Mouse (Mus musculus): Measurements from ENCODE around the gene Micall1. TPM values are rescaled to one million over a fixed set of nuclear protein-coding genes. Genes with fewer than 3 reads are reported as not detected.

Gene Micall1
- polyA plus RNA-seq, 1 experiment: 75.8 TPM

GRCm38 (mm10) chr15:79097611-79098025 is 11.1 kb upstream of the Micall1 start:
- H3K4me1 ChIP-seq (ENCODE audit: control insufficient read depth, insufficient read depth, low read length): peaks cover 2% of the 10 kb centered on the region
- peaks cover 2% of the 10 kb centered on the region for H3K36me3 ChIP-seq (ENCODE audit: control insufficient read depth, insufficient read depth, low read length)
- TF ChIP-seq CTCF (IDR thresholded peaks at IDR 0.05; ENCODE audit: control insufficient read depth, insufficient read depth, insufficient replicate concordance, low read depth, low read length) (no peak), POLR2A (IDR thresholded peaks at IDR 0.05; ENCODE audit: control insufficient read depth, low read depth, low read length) (no peak)
- H3K27ac ChIP-seq (ENCODE audit: control insufficient read depth, insufficient read depth, low read depth, low read length): peak overlapping the region; percentile 72
- H3K4me3 ChIP-seq (ENCODE audit: control insufficient read depth, low read depth, low read length): no peak overlapping the region
- no peaks in the 10 kb centered on the region for H3K27me3 ChIP-seq (ENCODE audit: control insufficient read depth, insufficient read depth, low read length)

- TF ChIP-seq POLR2A (IDR thresholded peaks at IDR 0.05; ENCODE audit: control insufficient read depth, low read depth, low read length) (no peak), CTCF (IDR thresholded peaks at IDR 0.05; ENCODE audit: control insufficient read depth, insufficient read depth, insufficient replicate concordance, low read depth, low read length) (no peak)
- Histone ChIP-seq H3K27ac (ENCODE audit: control insufficient read depth, insufficient read depth, low read depth, low read length) (peak overlapping the region; percentile 14; the same call in 1 of the 2 replicates), H3K36me3 (ENCODE audit: control insufficient read depth, insufficient read depth, low read length) (no peaks in the 10 kb centered on the region), H3K4me1 (ENCODE audit: control insufficient read depth, insufficient read depth, low read length) (peaks cover 2% of the 10 kb centered on the region), H3K4me3 (ENCODE audit: control insufficient read depth, low read depth, low read length) (no peak overlapping the region), H3K27me3 (ENCODE audit: control insufficient read depth, insufficient read depth, low read length) (no peaks in the 10 kb centered on the region)
Observed at GRCm38 (mm10) chr15:79098220-79098619, 10.5 kb upstream of the Micall1 start.

- H3K27ac ChIP-seq (ENCODE audit: control insufficient read depth, insufficient read depth, low read depth, low read length): no peak overlapping the region
- H3K36me3 ChIP-seq (ENCODE audit: control insufficient read depth, insufficient read depth, low read length): no peaks in the 10 kb centered on the region
- TF ChIP-seq CTCF (IDR thresholded peaks at IDR 0.05; ENCODE audit: control insufficient read depth, insufficient read depth, insufficient replicate concordance, low read depth, low read length) (no peak), POLR2A (IDR thresholded peaks at IDR 0.05; ENCODE audit: control insufficient read depth, low read depth, low read length) (no peak)
- H3K4me3 ChIP-seq (ENCODE audit: control insufficient read depth, low read depth, low read length): no peak overlapping the region
- H3K27me3 ChIP-seq (ENCODE audit: control insufficient read depth, insufficient read depth, low read length): no peaks in the 10 kb centered on the region
- H3K4me1 ChIP-seq (ENCODE audit: control insufficient read depth, insufficient read depth, low read length): peaks cover 2% of the 10 kb centered on the region
Observed at GRCm38 (mm10) chr15:79098868-79099267, 9.8 kb upstream of the Micall1 start.

- no peak for TF ChIP-seq CTCF (IDR thresholded peaks at IDR 0.05; ENCODE audit: control insufficient read depth, insufficient read depth, insufficient replicate concordance, low read depth, low read length)
- TF ChIP-seq POLR2A (IDR thresholded peaks at IDR 0.05; ENCODE audit: control insufficient read depth, low read depth, low read length): no peak
- H3K27ac ChIP-seq (ENCODE audit: control insufficient read depth, insufficient read depth, low read depth, low read length): no peak overlapping the region
Observed at GRCm38 (mm10) chr15:79099456-79099855, 9.2 kb upstream of the Micall1 start.

GRCm38 (mm10) chr15:79100391-79100790 is 8.3 kb upstream of the Micall1 start:
- no peaks in the 10 kb centered on the region for H3K27me3 ChIP-seq (ENCODE audit: control insufficient read depth, insufficient read depth, low read length)
- H3K36me3 ChIP-seq (ENCODE audit: control insufficient read depth, insufficient read depth, low read length): no peaks in the 10 kb centered on the region
- H3K27ac ChIP-seq (ENCODE audit: control insufficient read depth, insufficient read depth, low read depth, low read length): no peak overlapping the region
- peaks cover 2% of the 10 kb centered on the region for H3K4me1 ChIP-seq (ENCODE audit: control insufficient read depth, insufficient read depth, low read length)
- no peak overlapping the region for H3K4me3 ChIP-seq (ENCODE audit: control insufficient read depth, low read depth, low read length)
- TF ChIP-seq CTCF (IDR thresholded peaks at IDR 0.05; ENCODE audit: control insufficient read depth, insufficient read depth, insufficient replicate concordance, low read depth, low read length) (no peak), POLR2A (IDR thresholded peaks at IDR 0.05; ENCODE audit: control insufficient read depth, low read depth, low read length) (no peak)

More at GRCm38 (mm10) chr15:79099456-79099855, 9.2 kb upstream of the Micall1 start:
- no peaks in the 10 kb centered on the region for H3K36me3 ChIP-seq (ENCODE audit: control insufficient read depth, insufficient read depth, low read length)
- no peaks in the 10 kb centered on the region for H3K27me3 ChIP-seq (ENCODE audit: control insufficient read depth, insufficient read depth, low read length)
- no peak overlapping the region for H3K4me3 ChIP-seq (ENCODE audit: control insufficient read depth, low read depth, low read length)
- peaks cover 2% of the 10 kb centered on the region for H3K4me1 ChIP-seq (ENCODE audit: control insufficient read depth, insufficient read depth, low read length)

- TF ChIP-seq CTCF (IDR thresholded peaks at IDR 0.05; ENCODE audit: control insufficient read depth, insufficient read depth, insufficient replicate concordance, low read depth, low read length) (no peak), POLR2A (IDR thresholded peaks at IDR 0.05; ENCODE audit: control insufficient read depth, low read depth, low read length) (no peak)
- H3K4me1 ChIP-seq (ENCODE audit: control insufficient read depth, insufficient read depth, low read length): peaks cover 2% of the 10 kb centered on the region
- no peak overlapping the region for H3K27ac ChIP-seq (ENCODE audit: control insufficient read depth, insufficient read depth, low read depth, low read length)
- no peaks in the 10 kb centered on the region for H3K27me3 ChIP-seq (ENCODE audit: control insufficient read depth, insufficient read depth, low read length)
- no peaks in the 10 kb centered on the region for H3K36me3 ChIP-seq (ENCODE audit: control insufficient read depth, insufficient read depth, low read length)
- no peak overlapping the region for H3K4me3 ChIP-seq (ENCODE audit: control insufficient read depth, low read depth, low read length)
Observed at GRCm38 (mm10) chr15:79101531-79101930, 7.2 kb upstream of the Micall1 start.

- TF ChIP-seq POLR2A (IDR thresholded peaks at IDR 0.05; ENCODE audit: control insufficient read depth, low read depth, low read length) (no peak), CTCF (IDR thresholded peaks at IDR 0.05; ENCODE audit: control insufficient read depth, insufficient read depth, insufficient replicate concordance, low read depth, low read length) (no peak)
- H3K27ac ChIP-seq (ENCODE audit: control insufficient read depth, insufficient read depth, low read depth, low read length): no peak overlapping the region
- H3K4me3 ChIP-seq (ENCODE audit: control insufficient read depth, low read depth, low read length): no peak overlapping the region
Observed at GRCm38 (mm10) chr15:79103264-79103663, 5.4 kb upstream of the Micall1 start.

GRCm38 (mm10) chr15:79105804-79106203 is 2.9 kb upstream of the Micall1 start:
- H3K27ac ChIP-seq (ENCODE audit: control insufficient read depth, insufficient read depth, low read depth, low read length): no peak overlapping the region
- H3K4me1 ChIP-seq (ENCODE audit: control insufficient read depth, insufficient read depth, low read length): peaks cover 21% of the 10 kb centered on the region
- no peaks in the 10 kb centered on the region for H3K36me3 ChIP-seq (ENCODE audit: control insufficient read depth, insufficient read depth, low read length)

More at GRCm38 (mm10) chr15:79103264-79103663, 5.4 kb upstream of the Micall1 start:
- H3K27me3 ChIP-seq (ENCODE audit: control insufficient read depth, insufficient read depth, low read length): no peaks in the 10 kb centered on the region
- peaks cover 6% of the 10 kb centered on the region for H3K4me1 ChIP-seq (ENCODE audit: control insufficient read depth, insufficient read depth, low read length)
- H3K36me3 ChIP-seq (ENCODE audit: control insufficient read depth, insufficient read depth, low read length): no peaks in the 10 kb centered on the region

More at GRCm38 (mm10) chr15:79105804-79106203, 2.9 kb upstream of the Micall1 start:
- TF ChIP-seq POLR2A (IDR thresholded peaks at IDR 0.05; ENCODE audit: control insufficient read depth, low read depth, low read length) (no peak), CTCF (IDR thresholded peaks at IDR 0.05; ENCODE audit: control insufficient read depth, insufficient read depth, insufficient replicate concordance, low read depth, low read length) (no peak)
- no peaks in the 10 kb centered on the region for H3K27me3 ChIP-seq (ENCODE audit: control insufficient read depth, insufficient read depth, low read length)
- H3K4me3 ChIP-seq (ENCODE audit: control insufficient read depth, low read depth, low read length): no peak overlapping the region

Data from testis, adult 2 months (tissue).